Mouse (Mus musculus) megakaryocyte, embryonic 14.5 days (primary cell): ENCODE measurements around the gene Efnb3. TPM values are rescaled to one million over a fixed set of nuclear protein-coding genes. Genes with fewer than 3 reads are reported as not detected.
"Not testable (repeated sequence)": the region's sequence is repeated elsewhere in the genome, so short reads cannot be mapped to it uniquely, and the experiment has no call there.

Experiments used
- H3K27me3 ChIP-seq: replicated peaks from 2 replicates; pipeline ENCODE3; 2012; ENCODE audit warnings: inconsistent platforms
- H3K36me3 ChIP-seq: replicated peaks from 2 replicates; pipeline ENCODE3; 2012; ENCODE audit warnings: low read length, inconsistent platforms, mixed read lengths
- H3K4me1 ChIP-seq: 2 replicates; pipeline ENCODE4 v1.6.1; 2012; ENCODE audit warnings: inconsistent platforms
- H3K4me3 ChIP-seq: replicated peaks from 2 replicates; pipeline ENCODE3; 2012; ENCODE audit warnings: moderate library complexity, mild to moderate bottlenecking, inconsistent platforms
- H3K9me3 ChIP-seq: 2 replicates; pipeline ENCODE4 v1.6.1; 2012; ENCODE audit warnings: inconsistent platforms
- FLI1 ChIP-seq: IDR thresholded peaks from 2 replicates; pipeline ENCODE4 v1.6.1; 2012; ENCODE audit warnings: low read length, inconsistent platforms, mixed read lengths
- GATA1 ChIP-seq: IDR thresholded peaks from 3 replicates; pipeline ENCODE4 v1.6.1; 2012; ENCODE audit warnings: mixed read lengths, low read length, inconsistent platforms, borderline replicate concordance
- polyA plus RNA-seq: library from polyadenylated mRNA; stranded (reverse); fragments of >175 nt; gene quantifications from 2 replicates; pipeline ENCODE4 v1.2.3, GENCODE M21; 2012; ENCODE audit warnings: low replicate concordance; ENCODE audit not compliant: insufficient read depth

The Efnb3 gene
- polyA plus RNA-seq, 1 experiment, result 0.51 TPM

- no peaks in the 10 kb centered on the region for H3K9me3 ChIP-seq
- H3K27me3 ChIP-seq, result peaks cover 24% of the 10 kb centered on the region
- H3K4me3 ChIP-seq, result no peak overlapping the region
- peaks cover 14% of the 10 kb centered on the region for H3K4me1 ChIP-seq
- TF ChIP-seq GATA1, result no peak
- no peaks in the 10 kb centered on the region for H3K36me3 ChIP-seq
Measured at GRCm38 (mm10) chr11:69532480-69533150, 27.4 kb downstream of the Efnb3 start.

- H3K4me1 ChIP-seq, result peaks cover 21% of the 10 kb centered on the region
- not testable (repeated sequence) for H3K9me3 ChIP-seq, H3K36me3 ChIP-seq, H3K4me3 ChIP-seq
- H3K27me3 ChIP-seq, result peaks cover 30% of the 10 kb centered on the region
Measured at GRCm38 (mm10) chr11:69530755-69531154, 29.2 kb downstream of the Efnb3 start.

GRCm38 (mm10) chr11:69530281-69530680, 29.7 kb downstream of the Efnb3 start:
- not testable (repeated sequence) for H3K4me3 ChIP-seq, H3K9me3 ChIP-seq, H3K36me3 ChIP-seq
- Histone ChIP-seq H3K27me3 (peaks cover 31% of the 10 kb centered on the region), H3K4me1 (peaks cover 21% of the 10 kb centered on the region)

GRCm38 (mm10) chr11:69528031-69528390, 32.0 kb downstream of the Efnb3 start:
- H3K9me3 ChIP-seq, result no peaks in the 10 kb centered on the region
- no peak for TF ChIP-seq FLI1
- TF ChIP-seq GATA1, result no peak
- no peaks in the 10 kb centered on the region for H3K36me3 ChIP-seq
- peaks cover 44% of the 10 kb centered on the region for H3K27me3 ChIP-seq
- H3K4me3 ChIP-seq, result no peak overlapping the region
- H3K4me1 ChIP-seq, result peaks cover 21% of the 10 kb centered on the region

GRCm38 (mm10) chr11:69527098-69528030, 32.6 kb downstream of the Efnb3 start:
- Histone ChIP-seq H3K9me3 (no peaks in the 10 kb centered on the region), H3K4me1 (peaks cover 21% of the 10 kb centered on the region), H3K36me3 (no peaks in the 10 kb centered on the region), H3K27me3 (peaks cover 44% of the 10 kb centered on the region), H3K4me3 (no peak overlapping the region)
- no peak for TF ChIP-seq GATA1
- TF ChIP-seq FLI1, result no peak

GRCm38 (mm10) chr11:69526631-69527030, 33.4 kb downstream of the Efnb3 start:
- Histone ChIP-seq H3K36me3 (no peaks in the 10 kb centered on the region), H3K4me1 (peaks cover 22% of the 10 kb centered on the region), H3K27me3 (peaks cover 46% of the 10 kb centered on the region), H3K4me3 (no peak overlapping the region), H3K9me3 (no peaks in the 10 kb centered on the region)
- TF ChIP-seq FLI1, result no peak
- TF ChIP-seq GATA1, result no peak

- peaks cover 32% of the 10 kb centered on the region for H3K4me1 ChIP-seq
- H3K27me3 ChIP-seq, result peaks cover 56% of the 10 kb centered on the region
- no peaks in the 10 kb centered on the region for H3K36me3 ChIP-seq
- H3K4me3 ChIP-seq, result no peak overlapping the region
- TF ChIP-seq FLI1 (no peak), GATA1 (no peak)
- no peaks in the 10 kb centered on the region for H3K9me3 ChIP-seq
Measured at GRCm38 (mm10) chr11:69525661-69526060, 34.3 kb downstream of the Efnb3 start.

GRCm38 (mm10) chr11:69523651-69524050, 36.4 kb downstream of the Efnb3 start:
- TF ChIP-seq GATA1 (no peak), FLI1 (no peak)
- no peak overlapping the region for H3K4me3 ChIP-seq
- H3K9me3 ChIP-seq, result no peaks in the 10 kb centered on the region
- peaks cover 28% of the 10 kb centered on the region for H3K4me1 ChIP-seq
- no peaks in the 10 kb centered on the region for H3K36me3 ChIP-seq
- H3K27me3 ChIP-seq, result peaks cover 61% of the 10 kb centered on the region

- no peak for TF ChIP-seq FLI1
- no peak for TF ChIP-seq GATA1
- Histone ChIP-seq H3K36me3 (no peaks in the 10 kb centered on the region), H3K4me1 (peaks cover 18% of the 10 kb centered on the region), H3K4me3 (no peak overlapping the region), H3K9me3 (no peaks in the 10 kb centered on the region), H3K27me3 (peaks cover 65% of the 10 kb centered on the region)
Measured at GRCm38 (mm10) chr11:69521526-69522149, 38.4 kb downstream of the Efnb3 start.

GRCm38 (mm10) chr11:69519976-69520375, 40.0 kb downstream of the Efnb3 start:
- Histone ChIP-seq H3K9me3 (no peaks in the 10 kb centered on the region), H3K36me3 (no peaks in the 10 kb centered on the region), H3K27me3 (peaks cover 77% of the 10 kb centered on the region), H3K4me3 (no peak overlapping the region), H3K4me1 (peaks cover 24% of the 10 kb centered on the region)
- TF ChIP-seq FLI1, result no peak
- TF ChIP-seq GATA1, result no peak
